Mouse (Mus musculus) CH12.LX (cell line): ENCODE measurements around the gene Rps6kb2.

Experiments used
- CTCF ChIP-seq, 2 experiments: IDR thresholded peaks in 1 of 2; conservative IDR thresholded peaks in 1 of 2; 2 replicates each; pipeline ENCODE4 v1.5.1; 2011 to 2012; ENCODE audit warnings: low read depth in 2 of 2, low read length in 2 of 2, improper control_type of control experiment in 1 of 2, inconsistent platforms in 1 of 2, mild to moderate bottlenecking in 1 of 2, moderate library complexity in 1 of 2
- IRF4 ChIP-seq: IDR thresholded peaks from 2 replicates; pipeline ENCODE4 v1.6.1; 2014; ENCODE audit warnings: low read depth, mild to moderate bottlenecking, inconsistent platforms, low read length, improper control_type of control experiment
- MAFK ChIP-seq: IDR thresholded peaks from 2 replicates; pipeline ENCODE4 v1.6.1; 2011; ENCODE audit warnings: low read length, improper control_type of control experiment; ENCODE audit not compliant: insufficient replicate concordance
- MAX ChIP-seq: IDR thresholded peaks from 2 replicates; pipeline ENCODE4 v1.6.1; 2011; ENCODE audit warnings: low read length, improper control_type of control experiment
- MEF2A ChIP-seq: IDR thresholded peaks from 2 replicates; pipeline ENCODE4 v1.6.1; 2014; ENCODE audit warnings: low read depth, mild to moderate bottlenecking, inconsistent platforms, low read length, improper control_type of control experiment, borderline replicate concordance
- POLR2A ChIP-seq: IDR thresholded peaks from 2 replicates; pipeline ENCODE4 v1.6.1; 2011; ENCODE audit warnings: low read depth, mild to moderate bottlenecking, improper control_type of control experiment, low read length

GRCm38 (mm10) chr19:4147782-4148490 lies 15.2 kb downstream of the Rps6kb2 start:
- TF ChIP-seq IRF4 = no peak
- TF ChIP-seq MEF2A = no peak
- TF ChIP-seq CTCF (conservative IDR thresholded peaks at IDR 0.05 in 1 of 2, IDR thresholded peaks at IDR 0.05 in 1 of 2; ENCODE audit: low read depth in 2 of 2, low read length in 2 of 2) = no peak
- no peak for TF ChIP-seq POLR2A
- TF ChIP-seq MAX = no peak
- no peak for TF ChIP-seq MAFK
